Mouse (Mus musculus) gastrocnemius, postnatal 14 days (tissue): Measurements from ENCODE around the gene C1galt1c1. TPM values are rescaled to one million over a fixed set of nuclear protein-coding genes. Genes with fewer than 3 reads are reported as not detected.

Source experiments
- DNase-seq: peaks from one replicate; pipeline ENCODE4 v3.0.0; 2021; ENCODE audit warnings: mixed read lengths
- intact Hi-C: fragments of 180-260 bp; cut with DNase I; formaldehyde crosslinking; loops from one replicate; pipeline ENCODE4 v1.15.1; 2025; ENCODE audit warnings: low total_unique reads
- long read RNA-seq, 2 experiments: library from polyadenylated mRNA; stranded (forward); transcript quantifications; one replicate each; pipeline ENCODE4 v2.0.0; 2021
- total RNA-seq, 2 experiments: library from RNA; stranded (reverse); gene quantifications; 2 replicates each; pipeline ENCODE4 v1.2.3; 2021

Gene C1galt1c1
- 1 to 10 TPM; 9.1 to 9.3 TPM for total RNA-seq
- long read RNA-seq, experiment 1, transcript C1galt1c1-201 (2 exons, 1,449 nt), result major isoform, 7 of 7 reads
- long read RNA-seq, experiment 1, partial matches to known transcripts, result 0 of 7 reads
- long read RNA-seq, experiment 1, other reads (novel, unspliced or antisense), result 0 of 7 reads
- long read RNA-seq, experiment 2, transcript C1galt1c1-201 (2 exons, 1,449 nt), result major isoform, 5 of 7 reads
- long read RNA-seq, experiment 2, partial matches to known transcripts, result 0 of 7 reads
- long read RNA-seq, experiment 2, other reads (novel, unspliced or antisense), result 2 of 7 reads

- intact Hi-C loops, result no loop called here
- peak; percentile 92 for DNase-seq
Observed at GRCm38 (mm10) chrX:38634801-38635637, at the start of gene C1galt1c1. Gene C1galt1c1 (minus strand): TSS chrX:38635087.

- intact Hi-C loops, result no loop called here
- DNase-seq, result no peak
Observed at GRCm38 (mm10) chrX:38681972-38682371, 47.1 kb upstream of the C1galt1c1 start.

GRCm38 (mm10) chrX:38669111-38669903 is 34.4 kb upstream of the C1galt1c1 start:
- intact Hi-C loops, result no loop called here
- no peak for DNase-seq

- intact Hi-C loops, result no loop called here
- no peak for DNase-seq
Observed at GRCm38 (mm10) chrX:38656206-38656883, 21.5 kb upstream of the C1galt1c1 start.

- DNase-seq, result no peak
- intact Hi-C loops, result no loop called here
Observed at GRCm38 (mm10) chrX:38654681-38655080, 19.8 kb upstream of the C1galt1c1 start.

- DNase-seq, result no peak
- intact Hi-C loops, result no loop called here
Observed at GRCm38 (mm10) chrX:38653181-38653580, 18.3 kb upstream of the C1galt1c1 start.

- intact Hi-C loops, result no loop called here
- DNase-seq, result no peak
Observed at GRCm38 (mm10) chrX:38651167-38651566, 16.3 kb upstream of the C1galt1c1 start.

GRCm38 (mm10) chrX:38650404-38651039 is 15.6 kb upstream of the C1galt1c1 start:
- intact Hi-C loops, result no loop called here
- no peak for DNase-seq

GRCm38 (mm10) chrX:38642183-38642582 is 7.3 kb upstream of the C1galt1c1 start:
- intact Hi-C loops, result no loop called here
- no peak for DNase-seq

GRCm38 (mm10) chrX:38641435-38641834 is 6.5 kb upstream of the C1galt1c1 start:
- intact Hi-C loops, result no loop called here

GRCm38 (mm10) chrX:38635638-38635931 is 698 bp upstream of the C1galt1c1 start:
- no peak for DNase-seq
- intact Hi-C loops, result no loop called here

More at GRCm38 (mm10) chrX:38641435-38641834, 6.5 kb upstream of the C1galt1c1 start:
- no peak for DNase-seq

- DNase-seq, result no peak
- intact Hi-C loops, result no loop called here
Observed at GRCm38 (mm10) chrX:38600995-38601369, 33.9 kb downstream of the C1galt1c1 start.

- intact Hi-C loops, result no loop called here
- DNase-seq, result peak; percentile 61
Observed at GRCm38 (mm10) chrX:38600177-38600994, 34.5 kb downstream of the C1galt1c1 start, which contains the start of gene Mcts1. Gene Mcts1 (plus strand): TSS chrX:38600578.

- DNase-seq, result no peak
- intact Hi-C loops, result no loop called here
Observed at GRCm38 (mm10) chrX:38593180-38593889, 41.6 kb downstream of the C1galt1c1 start.

- intact Hi-C loops, result no loop called here
- DNase-seq, result no peak
Observed at GRCm38 (mm10) chrX:38591749-38592148, 43.1 kb downstream of the C1galt1c1 start.

- intact Hi-C loops, result no loop called here
- no peak for DNase-seq
Observed at GRCm38 (mm10) chrX:38589827-38590226, 45.1 kb downstream of the C1galt1c1 start.

GRCm38 (mm10) chrX:38583261-38583660 is 51.6 kb downstream of the C1galt1c1 start:
- intact Hi-C loops, result no loop called here
- DNase-seq, result no peak

- DNase-seq, result no peak
- intact Hi-C loops, result no loop called here
Observed at GRCm38 (mm10) chrX:38581140-38581539, 53.7 kb downstream of the C1galt1c1 start.
